In the genomic region with DNA sequence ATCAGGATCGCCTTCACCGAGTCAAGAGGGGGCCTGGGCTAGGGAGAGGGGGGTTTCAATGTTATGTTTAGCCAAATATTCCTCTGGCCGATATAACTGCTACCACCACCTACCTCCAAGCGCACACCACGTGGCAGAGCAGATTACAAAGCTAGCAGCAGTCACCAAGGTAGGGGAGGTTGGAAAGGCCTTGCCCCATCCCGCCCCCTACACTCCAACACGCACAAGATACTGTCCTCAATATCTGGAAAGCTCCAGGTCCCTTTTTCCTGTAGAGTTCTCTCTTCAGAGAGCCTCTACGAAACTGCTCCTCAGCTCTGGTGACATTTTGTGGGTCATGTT, we compare ENCODE assay signal across 8 mouse cellular contexts.
A peak's percentile ranks its signal among the peaks of the same experiment; 100 is the strongest.
DNase-seq lines count a peak whose midpoint lies in the region; ATAC-seq and TF ChIP-seq lines count a peak whose summit lies in the region.

No protein-coding gene starts in this region.

- DNase-seq in neural tube, embryonic 11.5 days (ENCODE audit: low spot score) = no peak
- DNase-seq in neural tube, embryonic 10.5 days (ENCODE audit: extremely low spot score, low spot score) = no peak
- DNase-seq in liver, embryonic 11.5 days (ENCODE audit: low spot score) = no peak
- no peak for DNase-seq in adrenal gland, postnatal 4 days (ENCODE audit: low spot score in 2 of 2)
- no peak for DNase-seq in ovary, postnatal 36 days (ENCODE audit: low spot score)
- no peak for DNase-seq in lung, postnatal 4 days

- no peak overlapping the region; the same call in 1 of the 2 replicates for H3K9ac ChIP-seq in neural tube, embryonic 11.5 days (ENCODE audit: low read length)
- H3K9ac ChIP-seq in forebrain, embryonic 12.5 days = no peak overlapping the region
- peak overlapping the region; percentile 51 for H3K9ac ChIP-seq in liver, embryonic 11.5 days (ENCODE audit: low read depth, low read length)

- H3K27me3 ChIP-seq in neural tube, embryonic 11.5 days (ENCODE audit: control insufficient read depth, insufficient read depth, low read length) = no peaks in the 10 kb centered on the region
- H3K27me3 ChIP-seq in forebrain, embryonic 12.5 days = 0 out of 2 replicates have a peak, but pooled peaks cover 10% of the 10 kb centered on the region
- 0 out of 2 replicates have a peak, but pooled peaks cover 2% of the 10 kb centered on the region for H3K27me3 ChIP-seq in liver, embryonic 11.5 days (replicated peaks; ENCODE audit: control insufficient read depth, insufficient read depth, low read length)
- H3K27me3 ChIP-seq in small intestine, adult 2 months (ENCODE audit: control insufficient read depth, insufficient read depth, low read length) = no peaks in the 10 kb centered on the region

- no peaks in the 10 kb centered on the region for H3K9me3 ChIP-seq in neural tube, embryonic 11.5 days (ENCODE audit: control insufficient read depth, low read length)
- H3K9me3 ChIP-seq in forebrain, embryonic 12.5 days = no peaks in the 10 kb centered on the region
- H3K9me3 ChIP-seq in liver, embryonic 11.5 days (ENCODE audit: control insufficient read depth, low read length) = no peaks in the 10 kb centered on the region

- no peak; the same call in 1 of the 2 replicates for ATAC-seq in neural tube, embryonic 11.5 days (ENCODE audit: insufficient read depth, low FRiP score, low TSS enrichment)
- no peak for ATAC-seq in forebrain, embryonic 12.5 days (ENCODE audit: low FRiP score)
- ATAC-seq in liver, embryonic 11.5 days (replicated peaks; ENCODE audit: low FRiP score) = peak; percentile 72

- H3K4me3 ChIP-seq in neural tube, embryonic 11.5 days (ENCODE audit: low read depth, low read length) = no peak overlapping the region
- H3K4me3 ChIP-seq in forebrain, embryonic 12.5 days (replicated peaks) = peak overlapping the region; percentile 16; the same call in 1 of the 2 replicates
- peak overlapping the region; percentile 47 for H3K4me3 ChIP-seq in liver, embryonic 11.5 days (ENCODE audit: low read depth, low read length)
- H3K4me3 ChIP-seq in small intestine, adult 2 months (ENCODE audit: low read depth, low read length) = peak overlapping the region; percentile 45

- WGBS in neural tube, embryonic 11.5 days = 2% methylated on average over 8 of the region's 8 CpGs
- 3% methylated on average over 8 of the region's 8 CpGs for WGBS in forebrain, embryonic 12.5 days
- 4% methylated on average over 8 of the region's 8 CpGs for whole genome bisulfite sequencing in liver, embryonic 11.5 days
- 6% methylated on average over 8 of the region's 8 CpGs for WGBS in small intestine, adult 2 months

- H3K4me2 ChIP-seq in neural tube, embryonic 11.5 days (ENCODE audit: low read depth) = peak overlapping the region; percentile 27
- H3K4me2 ChIP-seq in forebrain, embryonic 12.5 days = peak overlapping the region; percentile 50
- H3K4me2 ChIP-seq in liver, embryonic 11.5 days = peak overlapping the region; percentile 76

- no peak for TF ChIP-seq POLR2A in small intestine, adult 2 months (IDR thresholded peaks at IDR 0.05; ENCODE audit: low read depth, low read length)

- peak overlapping the region; percentile 81 for H3K27ac ChIP-seq in neural tube, embryonic 11.5 days (ENCODE audit: low read depth, low read length)
- H3K27ac ChIP-seq in forebrain, embryonic 12.5 days = peak overlapping the region; percentile 90
- 0 out of 2 replicates have a peak overlapping the region, but pooled peaks have one; percentile 30 for H3K27ac ChIP-seq in liver, embryonic 11.5 days (ENCODE audit: low read depth, low read length)
- peak overlapping the region; percentile 18; the same call in 1 of the 2 replicates for H3K27ac ChIP-seq in small intestine, adult 2 months (ENCODE audit: insufficient read depth, low read depth, low read length)

- TF ChIP-seq CTCF in small intestine, adult 2 months (IDR thresholded peaks at IDR 0.05; ENCODE audit: extremely low read depth, insufficient read length, insufficient replicate concordance, low read depth, low read length) = no peak

- peaks cover 18% of the 10 kb centered on the region for H3K4me1 ChIP-seq in neural tube, embryonic 11.5 days (ENCODE audit: control insufficient read depth, insufficient read depth, low read length)
- peaks cover 33% of the 10 kb centered on the region for H3K4me1 ChIP-seq in forebrain, embryonic 12.5 days
- peaks cover 14% of the 10 kb centered on the region for H3K4me1 ChIP-seq in liver, embryonic 11.5 days (replicated peaks; ENCODE audit: control insufficient read depth, insufficient read depth, low read length)
- peaks cover 21% of the 10 kb centered on the region for H3K4me1 ChIP-seq in small intestine, adult 2 months (ENCODE audit: control insufficient read depth, insufficient read depth, insufficient read length, low read length)

- H3K36me3 ChIP-seq in neural tube, embryonic 11.5 days (ENCODE audit: control insufficient read depth, insufficient read depth, low read length) = no peaks in the 10 kb centered on the region
- H3K36me3 ChIP-seq in forebrain, embryonic 12.5 days (replicated peaks) = no peaks in the 10 kb centered on the region
- H3K36me3 ChIP-seq in liver, embryonic 11.5 days (ENCODE audit: control insufficient read depth, insufficient read depth, low read length) = no peaks in the 10 kb centered on the region
- no peaks in the 10 kb centered on the region for H3K36me3 ChIP-seq in small intestine, adult 2 months (ENCODE audit: control insufficient read depth, insufficient read depth, low read length)

Comparison
In these comparisons a context has a peak if more than half of its experiments do, and no peak if none do; other contexts are left out.
1. H3K27ac ChIP-seq: peak in every context shown above with its lines; median percentile 90 in forebrain, embryonic 12.5 days; 81 in neural tube, embryonic 11.5 days; 30 in liver, embryonic 11.5 days; 18 in small intestine, adult 2 months.